Mouse (Mus musculus) heart, embryonic 15.5 days (tissue): Measurements from ENCODE around the gene Jarid2. TPM values are rescaled to one million over a fixed set of nuclear protein-coding genes. Genes with fewer than 3 reads are reported as not detected.

Experiments used
- ATAC-seq: fragments of 200-750 bp; cut with Nextera tagmentation; replicated peaks from 2 replicates; pipeline ENCODE4 v1.8.0; 2017; ENCODE audit warnings: low read depth, moderate TSS enrichment; ENCODE audit not compliant: insufficient number of reproducible peaks, insufficient read depth, low FRiP score
- H3K27ac ChIP-seq: fragments of 300-500 bp; sonication (generic); 2 replicates; pipeline ENCODE4 v1.5.1; 2015; ENCODE audit warnings: mild to moderate bottlenecking, inconsistent platforms
- H3K27me3 ChIP-seq: fragments of 300-500 bp; sonication (generic); 2 replicates; pipeline ENCODE4 v1.6.1; 2015; ENCODE audit warnings: inconsistent platforms
- H3K36me3 ChIP-seq: fragments of 300-500 bp; sonication (generic); 2 replicates; pipeline ENCODE4 v1.6.1; 2015; ENCODE audit warnings: mild to moderate bottlenecking, inconsistent platforms
- H3K4me1 ChIP-seq: fragments of 300-500 bp; sonication (generic); replicated peaks from 2 replicates; pipeline ENCODE4 v1.6.1; 2015; ENCODE audit warnings: inconsistent platforms
- H3K4me2 ChIP-seq: fragments of 300-500 bp; sonication (generic); 2 replicates; pipeline ENCODE4 v1.6.1; 2015; ENCODE audit warnings: inconsistent platforms, mild to moderate bottlenecking, moderate library complexity
- H3K4me3 ChIP-seq: fragments of 300-500 bp; sonication (generic); 2 replicates; pipeline ENCODE4 v1.5.1; 2015; ENCODE audit warnings: mild to moderate bottlenecking, inconsistent platforms
- H3K9ac ChIP-seq: fragments of 300-500 bp; sonication (generic); 2 replicates; pipeline ENCODE4 v1.6.1; 2015; ENCODE audit warnings: mild to moderate bottlenecking, inconsistent platforms
- H3K9me3 ChIP-seq: fragments of 300-500 bp; sonication (generic); replicated peaks from 2 replicates; pipeline ENCODE4 v1.6.1; 2016; ENCODE audit warnings: inconsistent platforms
- WGBS: fragments of 180-500 bp; shearing (Covaris S2); methylation state at CpG from one replicate; pipeline ENCODE4 v1.1.7; 2015; ENCODE audit warnings: mixed read lengths; 5-methylcytosine and 5-hydroxymethylcytosine counted together
- polyA plus RNA-seq: library from polyadenylated mRNA; unstranded; fragments of >200 nt; fragmentation: Nextera tagmentation; extraction: Ambion mirVana; gene quantifications from 2 replicates; pipeline ENCODE4 v1.2.1, GENCODE M21; 2015

The Jarid2 gene
- 19.0 and 21.6 TPM in 2 replicates for polyA plus RNA-seq

GRCm38 (mm10) chr13:44729424-44729971 is at the start of gene Jarid2:
Gene Jarid2, plus strand, starts transcription at chr13:44729474.
- no peak for ATAC-seq
- Histone ChIP-seq H3K4me1 (peaks cover 16% of the 10 kb centered on the region), H3K27me3 (no peaks in the 10 kb centered on the region), H3K9ac (peak within 1 kb of the TSS; percentile 82), H3K36me3 (no peaks in the 10 kb centered on the region), H3K4me2 (peak within 1 kb of the TSS; percentile 92), H3K27ac (peak within 1 kb of the TSS; percentile 98), H3K4me3 (peak within 1 kb of the TSS; percentile 84), H3K9me3 (no peaks in the 10 kb centered on the region)
- 3% methylated on average over 31 of the region's 31 CpGs for WGBS

DNA sequence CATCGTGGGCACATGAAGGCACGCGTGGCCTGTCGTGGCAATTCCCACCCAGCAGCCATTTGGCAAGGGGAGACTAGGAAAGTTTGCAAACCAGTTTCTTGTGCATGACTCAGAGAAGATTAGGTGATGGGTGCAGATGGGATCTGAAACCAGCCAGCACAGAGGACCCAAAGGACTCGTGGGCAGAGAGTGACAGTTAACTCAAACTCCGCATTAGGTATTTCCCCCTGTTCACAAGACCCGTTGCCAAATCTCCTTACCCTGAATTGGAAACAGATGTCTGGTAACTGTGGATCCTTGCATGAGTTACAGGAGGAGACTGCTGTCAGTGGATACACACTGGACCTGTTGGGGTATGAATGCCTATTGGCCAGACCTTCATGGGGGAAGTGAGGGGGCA is 48.2 kb upstream of the Jarid2 start:
- no peaks in the 10 kb centered on the region for H3K27me3 ChIP-seq
- peaks cover 4% of the 10 kb centered on the region; the same call in 1 of the 2 replicates for H3K4me1 ChIP-seq
- H3K9me3 ChIP-seq: no peaks in the 10 kb centered on the region
- WGBS: 68% methylated on average over 7 of the region's 7 CpGs
- no peak overlapping the region for H3K4me2 ChIP-seq
- H3K36me3 ChIP-seq: no peaks in the 10 kb centered on the region
- no peak for ATAC-seq
- no peak overlapping the region for H3K9ac ChIP-seq
- no peak overlapping the region for H3K27ac ChIP-seq
- H3K4me3 ChIP-seq: no peak overlapping the region

DNA sequence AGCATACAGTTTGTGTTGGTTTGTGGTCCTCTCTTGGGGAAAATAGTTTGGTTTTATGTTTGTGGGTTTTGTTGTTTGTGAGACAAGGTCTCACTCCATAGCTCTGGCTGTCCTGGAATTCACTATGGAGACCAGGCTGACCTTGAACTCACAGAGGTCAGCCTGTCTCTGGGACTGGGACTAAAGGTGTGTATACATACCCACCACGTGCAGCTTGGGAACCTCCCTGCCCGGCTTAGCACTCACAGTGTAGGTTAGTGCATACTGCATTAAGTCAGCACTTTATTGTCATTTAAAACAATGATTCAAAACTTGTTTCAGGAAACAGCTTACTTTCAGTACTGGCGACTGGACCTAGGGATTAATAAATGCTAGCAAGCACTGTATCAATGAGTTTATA is 41.1 kb upstream of the Jarid2 start:
- no peaks in the 10 kb centered on the region for H3K36me3 ChIP-seq
- whole genome bisulfite sequencing: 60% methylated on average over 3 of the region's 3 CpGs
- H3K9me3 ChIP-seq: no peaks in the 10 kb centered on the region
- no peak overlapping the region for H3K27ac ChIP-seq
- H3K4me2 ChIP-seq: no peak overlapping the region
- ATAC-seq: no peak
- no peaks in the 10 kb centered on the region for H3K27me3 ChIP-seq
- H3K4me3 ChIP-seq: no peak overlapping the region
- no peak overlapping the region for H3K9ac ChIP-seq
- H3K4me1 ChIP-seq: no peaks in the 10 kb centered on the region

DNA sequence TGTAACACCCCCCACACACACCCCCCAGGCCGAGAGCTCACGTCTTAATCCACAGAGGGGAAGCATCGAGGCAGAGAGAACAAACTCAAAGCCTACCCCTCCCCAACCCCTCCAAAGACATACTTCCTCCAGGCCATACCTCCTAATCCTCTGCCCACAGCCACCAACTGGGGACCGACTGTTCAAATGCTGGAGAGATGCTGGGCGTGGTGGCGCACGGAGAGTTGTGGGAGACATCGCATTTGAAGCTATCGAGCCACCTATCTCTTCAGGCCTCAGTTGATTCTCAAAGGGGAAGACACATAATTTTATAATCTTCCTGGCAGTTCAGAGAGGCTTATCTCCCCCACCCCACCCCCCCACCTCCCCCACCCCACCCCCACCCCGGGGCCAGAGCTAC is 31.6 kb upstream of the Jarid2 start:
- no peaks in the 10 kb centered on the region for H3K27me3 ChIP-seq
- no peaks in the 10 kb centered on the region for H3K36me3 ChIP-seq
- WGBS: 81% methylated on average over 10 of the region's 10 CpGs
- no peak overlapping the region for H3K4me2 ChIP-seq
- no peak overlapping the region for H3K9ac ChIP-seq
- no peak overlapping the region for H3K4me3 ChIP-seq
- no peaks in the 10 kb centered on the region for H3K4me1 ChIP-seq
- no peaks in the 10 kb centered on the region for H3K9me3 ChIP-seq
- H3K27ac ChIP-seq: no peak overlapping the region
- no peak for ATAC-seq

- WGBS: 83% methylated on average over 15 of the region's 15 CpGs
- Histone ChIP-seq H3K4me1 (no peaks in the 10 kb centered on the region), H3K27ac (no peak overlapping the region), H3K9me3 (no peaks in the 10 kb centered on the region), H3K27me3 (no peaks in the 10 kb centered on the region), H3K9ac (no peak overlapping the region), H3K4me2 (no peak overlapping the region), H3K36me3 (no peaks in the 10 kb centered on the region), H3K4me3 (no peak overlapping the region)
- no peak for ATAC-seq
Measured at GRCm38 (mm10) chr13:44704036-44704801, 25.1 kb upstream of the Jarid2 start.

DNA sequence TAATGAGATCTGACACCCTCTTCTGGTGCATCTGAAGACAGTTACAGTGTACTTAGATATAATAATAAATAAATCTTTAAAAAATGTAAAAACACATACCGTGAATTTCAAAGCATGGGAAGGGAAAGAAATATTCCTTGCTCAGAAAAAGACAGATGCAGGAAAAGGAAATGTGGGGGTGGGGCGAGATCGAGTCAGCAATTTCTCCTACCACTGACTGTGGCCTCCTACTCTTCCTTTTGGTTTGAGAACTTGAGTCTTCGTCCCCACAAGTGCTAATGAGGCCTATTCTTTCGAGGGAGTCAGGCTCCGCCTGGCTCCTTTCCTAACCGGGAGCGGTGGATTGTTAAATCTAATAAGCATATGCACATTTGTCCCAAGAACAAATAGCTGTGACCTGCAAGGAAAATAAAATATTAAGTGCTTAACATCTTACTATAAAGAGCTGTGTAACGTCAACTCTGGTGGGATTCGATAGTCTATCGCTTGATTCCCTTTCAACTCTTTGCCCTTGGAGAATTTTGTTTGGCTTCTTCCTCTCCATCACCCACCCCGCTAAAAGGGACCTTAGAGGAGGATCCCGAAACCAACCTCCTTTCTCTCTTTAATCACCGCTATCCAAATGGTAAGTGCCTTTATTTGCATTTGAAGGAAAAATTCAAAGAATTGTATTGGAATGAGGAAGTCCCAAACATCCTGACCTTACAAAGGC is 24.1 kb upstream of the Jarid2 start:
- H3K27me3 ChIP-seq: no peaks in the 10 kb centered on the region
- H3K4me2 ChIP-seq: no peak overlapping the region
- no peak overlapping the region for H3K9ac ChIP-seq
- H3K4me1 ChIP-seq: no peaks in the 10 kb centered on the region
- no peak for ATAC-seq
- H3K9me3 ChIP-seq: no peaks in the 10 kb centered on the region
- WGBS: 62% methylated on average over 14 of the region's 14 CpGs
- no peak overlapping the region for H3K4me3 ChIP-seq
- no peak overlapping the region for H3K27ac ChIP-seq
- H3K36me3 ChIP-seq: no peaks in the 10 kb centered on the region

DNA sequence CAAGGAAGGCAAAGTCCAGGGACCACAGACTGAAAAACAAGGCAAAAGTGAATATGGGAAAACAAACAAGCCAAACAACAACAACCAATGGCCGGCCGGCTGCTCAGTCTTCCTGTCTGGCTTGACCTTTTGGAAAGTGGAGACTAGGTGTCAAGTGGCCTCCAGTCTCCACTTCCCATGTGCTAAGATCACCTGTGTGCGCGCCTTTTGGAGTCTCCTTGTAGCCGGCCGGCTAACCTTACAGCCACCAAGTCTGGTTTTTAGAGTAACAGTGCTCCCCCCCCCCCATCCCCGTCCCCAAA is 23.6 kb upstream of the Jarid2 start:
- H3K27ac ChIP-seq: no peak overlapping the region
- ATAC-seq: no peak
- no peak overlapping the region for H3K4me2 ChIP-seq
- no peak overlapping the region for H3K9ac ChIP-seq
- H3K4me3 ChIP-seq: no peak overlapping the region
- H3K9me3 ChIP-seq: no peaks in the 10 kb centered on the region
- 60% methylated on average over 7 of the region's 7 CpGs for WGBS
- H3K4me1 ChIP-seq: no peaks in the 10 kb centered on the region
- no peaks in the 10 kb centered on the region for H3K27me3 ChIP-seq
- no peaks in the 10 kb centered on the region for H3K36me3 ChIP-seq

GRCm38 (mm10) chr13:44706206-44706915 is 22.9 kb upstream of the Jarid2 start:
- no peak overlapping the region for H3K4me2 ChIP-seq
- 83% methylated on average over 10 of the region's 10 CpGs for WGBS
- H3K9me3 ChIP-seq: no peaks in the 10 kb centered on the region
- H3K4me1 ChIP-seq: no peaks in the 10 kb centered on the region
- no peaks in the 10 kb centered on the region for H3K36me3 ChIP-seq
- no peak for ATAC-seq
- no peak overlapping the region for H3K27ac ChIP-seq
- no peaks in the 10 kb centered on the region for H3K27me3 ChIP-seq
- H3K4me3 ChIP-seq: no peak overlapping the region
- H3K9ac ChIP-seq: no peak overlapping the region

DNA sequence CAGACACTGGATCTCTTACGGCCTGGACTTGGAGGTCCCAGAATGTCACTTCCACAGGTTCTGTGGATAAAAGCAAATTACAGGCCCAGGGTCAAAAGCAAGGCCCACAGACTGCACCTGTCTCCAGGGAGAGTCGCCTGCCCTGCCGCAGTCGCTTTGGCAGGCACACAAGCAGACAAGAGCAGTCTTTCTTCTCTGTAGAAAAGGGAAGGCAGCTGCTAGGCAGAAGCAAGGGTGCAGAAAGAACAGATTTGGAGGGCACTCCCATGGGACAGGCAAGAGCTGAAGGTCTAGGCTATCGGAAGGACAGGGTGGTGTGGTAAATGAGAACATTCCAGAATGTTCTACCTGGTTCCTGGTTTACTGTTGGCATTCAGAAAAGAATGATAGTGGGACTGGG is 22.1 kb upstream of the Jarid2 start:
- no peaks in the 10 kb centered on the region for H3K36me3 ChIP-seq
- H3K27ac ChIP-seq: no peak overlapping the region
- H3K27me3 ChIP-seq: no peaks in the 10 kb centered on the region
- no peaks in the 10 kb centered on the region for H3K9me3 ChIP-seq
- no peak overlapping the region for H3K9ac ChIP-seq
- ATAC-seq: no peak
- H3K4me2 ChIP-seq: no peak overlapping the region
- H3K4me1 ChIP-seq: no peaks in the 10 kb centered on the region
- H3K4me3 ChIP-seq: no peak overlapping the region
- 82% methylated on average over 5 of the region's 5 CpGs for WGBS

GRCm38 (mm10) chr13:44708336-44709017 is 20.8 kb upstream of the Jarid2 start:
- Histone ChIP-seq H3K4me2 (no peak overlapping the region), H3K9ac (no peak overlapping the region), H3K4me1 (no peaks in the 10 kb centered on the region), H3K9me3 (no peaks in the 10 kb centered on the region), H3K36me3 (no peaks in the 10 kb centered on the region), H3K27ac (no peak overlapping the region), H3K4me3 (no peak overlapping the region), H3K27me3 (no peaks in the 10 kb centered on the region)
- WGBS: 92% methylated on average over 14 of the region's 14 CpGs
- no peak for ATAC-seq
